Mouse (Mus musculus): ENCODE data around the gene Pan3. TPM values are rescaled to one million over a fixed set of nuclear protein-coding genes. Genes with fewer than 3 reads are reported as not detected.

The Pan3 gene
- 47.7 and 50.3 TPM in 2 replicates for polyA plus RNA-seq (2016; fragmentation: Nextera tagmentation; extraction: Ambion mirVana)

DNA sequence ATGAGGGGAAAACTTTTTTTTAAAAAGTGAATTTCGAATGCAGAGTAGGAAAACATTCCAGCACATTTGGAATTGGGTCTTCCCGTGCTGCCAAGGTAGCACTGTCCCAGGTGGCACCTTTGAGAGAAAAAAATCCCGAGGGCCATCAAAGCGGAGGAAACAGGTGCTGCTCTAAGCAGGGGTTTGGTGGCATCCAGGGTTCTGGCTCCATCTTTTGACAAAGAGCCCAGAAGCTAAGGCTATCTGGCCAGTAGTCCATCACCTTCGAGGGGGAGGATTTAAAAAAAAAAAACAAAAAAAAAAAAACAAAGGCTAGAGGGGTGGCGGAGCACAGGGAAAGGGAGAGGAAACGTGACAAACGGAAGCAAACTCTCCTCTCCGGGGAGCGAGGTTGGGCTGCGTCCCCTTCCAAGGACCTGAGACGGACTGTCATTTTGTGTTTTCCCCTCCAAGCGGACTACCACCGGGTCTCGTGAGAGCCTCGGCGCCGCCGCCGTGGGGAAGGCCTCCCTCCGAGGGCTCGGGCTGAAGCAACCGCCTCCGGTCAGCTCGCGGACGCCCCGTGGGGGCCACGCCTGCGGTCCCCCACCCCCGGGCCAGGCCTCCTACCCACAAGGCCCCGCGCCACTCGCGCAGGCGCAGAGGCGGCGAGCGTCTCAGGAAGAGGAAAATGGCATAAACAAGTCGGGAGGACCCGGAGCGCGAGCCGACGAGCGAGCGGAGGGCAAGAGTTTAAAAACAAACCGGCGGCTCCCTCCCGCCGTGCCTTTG is at the start of gene Pan3:
Gene Pan3, plus strand, starts transcription at position 627 of the 771 bp plus-strand sequence.
- peaks cover 30% of the 10 kb centered on the region for H3K4me1 ChIP-seq (replicated peaks)
- H3K9me3 ChIP-seq, result no peaks in the 10 kb centered on the region
- DNase-seq (ENCODE audit: low spot score), result peak; percentile 94
- WGBS, result under 1% methylated on average over 51 of the region's 51 CpGs
- H3K27me3 ChIP-seq (ENCODE audit: insufficient read depth, poor library complexity, severe bottlenecking), result no peaks in the 10 kb centered on the region
- H3K27ac ChIP-seq, result peak within 1 kb of the TSS; percentile 98
- H3K36me3 ChIP-seq, result peaks cover 9% of the 10 kb centered on the region
- H3K4me3 ChIP-seq, result peak within 1 kb of the TSS; percentile 98

DNA sequence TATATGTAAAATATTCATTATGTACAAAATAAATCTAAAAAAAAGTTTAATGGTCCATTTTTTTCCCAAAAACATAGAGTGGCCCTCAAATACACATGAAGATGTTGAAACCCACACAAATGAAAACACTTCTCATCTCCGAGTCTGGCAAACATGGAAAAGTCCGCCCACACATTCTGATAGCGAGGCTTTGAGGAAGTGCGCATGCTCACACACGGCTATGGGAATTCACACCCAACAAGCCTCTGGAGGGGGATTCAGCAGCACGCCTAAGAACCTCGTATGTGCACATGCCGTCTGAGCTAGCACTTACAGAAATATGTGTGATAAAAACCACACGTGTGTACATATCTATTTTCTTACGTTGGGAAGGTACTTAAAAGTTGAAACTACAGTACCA is 48.6 kb upstream of the Pan3 start:
- H3K27ac ChIP-seq, result no peak overlapping the region
- no peaks in the 10 kb centered on the region for H3K4me1 ChIP-seq (replicated peaks)
- no peaks in the 10 kb centered on the region for H3K36me3 ChIP-seq
- no peaks in the 10 kb centered on the region for H3K9me3 ChIP-seq
- no peak for DNase-seq (ENCODE audit: low spot score)
- H3K4me3 ChIP-seq, result no peak overlapping the region
- 93% methylated on average over 10 of the region's 10 CpGs for WGBS
- no peaks in the 10 kb centered on the region for H3K27me3 ChIP-seq (ENCODE audit: insufficient read depth, poor library complexity, severe bottlenecking)

DNA sequence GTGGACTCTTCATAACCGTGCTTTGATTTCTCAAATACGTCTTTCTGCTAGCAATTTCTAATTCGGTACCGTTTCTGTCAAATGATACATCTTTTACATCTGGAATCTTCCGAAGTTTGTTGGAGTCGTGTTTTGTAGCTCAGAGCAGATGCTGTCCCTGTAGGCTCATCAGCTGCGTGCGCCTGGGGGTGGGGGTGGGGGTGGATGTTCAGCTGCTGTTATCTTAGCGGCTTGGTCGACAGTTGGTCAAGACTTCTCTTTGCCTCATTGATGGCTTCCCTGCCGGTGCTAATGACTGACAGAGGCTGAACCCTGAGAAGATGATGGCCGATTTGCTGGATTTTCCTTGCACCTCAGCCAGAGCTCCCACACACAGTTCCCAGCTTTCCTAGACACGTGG is 43.1 kb upstream of the Pan3 start:
- Histone ChIP-seq H3K36me3 (no peaks in the 10 kb centered on the region), H3K27ac (no peak overlapping the region), H3K9me3 (no peaks in the 10 kb centered on the region), H3K4me3 (no peak overlapping the region), H3K27me3 (ENCODE audit: insufficient read depth, poor library complexity, severe bottlenecking) (no peaks in the 10 kb centered on the region), H3K4me1 (replicated peaks) (no peaks in the 10 kb centered on the region)
- WGBS, result 89% methylated on average over 13 of the region's 13 CpGs
- no peak for DNase-seq (ENCODE audit: low spot score)

DNA sequence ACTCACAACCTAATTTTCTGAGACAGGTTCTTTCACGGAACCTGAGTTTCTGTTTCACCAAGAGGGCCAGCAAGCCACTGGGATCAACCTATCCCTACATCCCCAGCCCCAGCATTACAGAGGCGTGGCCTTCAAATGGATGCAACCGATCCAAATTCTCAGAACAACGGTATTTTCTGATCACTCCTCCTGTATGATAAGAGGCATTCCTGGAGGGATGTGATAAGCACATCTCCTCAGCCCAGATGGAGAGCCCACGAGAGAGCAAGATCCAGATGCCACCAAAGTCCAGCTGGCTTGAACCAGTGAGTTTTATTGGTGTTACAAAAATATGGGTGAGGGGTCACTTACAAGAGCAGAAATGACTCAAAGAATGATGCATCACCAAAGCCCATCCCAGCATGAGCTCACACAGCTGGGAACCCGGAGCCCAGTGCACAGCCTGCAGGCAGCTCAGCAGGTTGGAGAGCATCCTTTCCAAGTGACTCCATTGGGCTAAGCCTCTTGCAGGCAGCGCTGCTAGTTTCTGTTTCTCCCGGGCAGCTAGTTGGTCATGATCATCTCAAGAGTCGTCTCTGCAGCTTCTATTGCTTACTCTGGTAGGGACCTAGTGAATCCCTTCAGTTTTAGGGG is 41.5 kb upstream of the Pan3 start:
- WGBS, result 83% methylated on average over 9 of the region's 9 CpGs
- H3K27me3 ChIP-seq (ENCODE audit: insufficient read depth, poor library complexity, severe bottlenecking), result no peaks in the 10 kb centered on the region

DNA sequence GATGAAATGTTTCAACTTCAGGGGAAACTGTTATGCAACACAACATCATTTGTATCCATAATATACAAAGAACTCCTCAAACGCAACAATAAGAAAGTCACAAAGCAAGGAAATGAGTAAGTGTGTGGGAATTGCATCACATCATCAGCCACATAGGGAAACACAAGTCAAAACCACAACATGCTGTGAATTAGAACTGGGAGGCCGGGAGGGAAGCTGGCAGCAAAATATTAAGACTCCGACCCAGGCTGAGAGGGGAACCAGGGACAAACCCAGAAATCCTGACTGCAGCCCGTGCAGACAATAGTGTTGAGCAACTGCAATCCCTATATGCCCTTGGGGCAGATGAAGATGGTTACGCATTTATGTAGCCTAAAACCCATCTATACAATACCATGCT is 40.9 kb upstream of the Pan3 start:
- 82% methylated on average over 5 of the region's 5 CpGs for WGBS
- Histone ChIP-seq H3K4me3 (no peak overlapping the region), H3K4me1 (replicated peaks) (no peaks in the 10 kb centered on the region), H3K27me3 (ENCODE audit: insufficient read depth, poor library complexity, severe bottlenecking) (no peaks in the 10 kb centered on the region), H3K9me3 (no peaks in the 10 kb centered on the region), H3K27ac (no peak overlapping the region), H3K36me3 (no peaks in the 10 kb centered on the region)
- no peak for DNase-seq (ENCODE audit: low spot score)

More for the DNA sequence above, 41.5 kb upstream of the Pan3 start:
- no peaks in the 10 kb centered on the region for H3K36me3 ChIP-seq
- H3K4me3 ChIP-seq, result no peak overlapping the region
- no peaks in the 10 kb centered on the region for H3K9me3 ChIP-seq
- no peak for DNase-seq (ENCODE audit: low spot score)
- no peak overlapping the region for H3K27ac ChIP-seq
- no peaks in the 10 kb centered on the region for H3K4me1 ChIP-seq (replicated peaks)

DNA sequence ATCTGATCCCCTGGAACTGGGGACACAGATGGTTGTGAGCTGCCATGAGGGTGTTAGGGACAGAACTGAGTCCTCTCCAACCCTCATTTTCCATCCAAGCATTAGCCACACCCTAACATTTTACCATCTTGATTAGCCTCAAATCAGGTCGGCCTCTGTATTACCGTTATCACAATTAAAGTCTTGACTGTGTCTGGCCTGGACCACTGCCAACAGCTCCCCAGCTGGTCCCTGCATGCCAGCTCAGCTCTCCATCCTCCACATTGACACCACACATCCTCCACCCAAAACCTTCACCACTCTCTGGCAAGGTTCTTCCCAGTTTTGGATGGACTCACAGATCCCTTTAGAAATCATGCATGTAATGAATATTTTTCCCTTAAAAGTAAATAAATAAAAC is 39.2 kb upstream of the Pan3 start:
- H3K27ac ChIP-seq, result no peak overlapping the region
- H3K4me3 ChIP-seq, result no peak overlapping the region
- H3K4me1 ChIP-seq (replicated peaks), result no peaks in the 10 kb centered on the region
- no peaks in the 10 kb centered on the region for H3K27me3 ChIP-seq (ENCODE audit: insufficient read depth, poor library complexity, severe bottlenecking)
- no peak for DNase-seq (ENCODE audit: low spot score)
- 90% methylated on average over 2 of the region's 2 CpGs for WGBS
- no peaks in the 10 kb centered on the region for H3K9me3 ChIP-seq
- no peaks in the 10 kb centered on the region for H3K36me3 ChIP-seq

DNA sequence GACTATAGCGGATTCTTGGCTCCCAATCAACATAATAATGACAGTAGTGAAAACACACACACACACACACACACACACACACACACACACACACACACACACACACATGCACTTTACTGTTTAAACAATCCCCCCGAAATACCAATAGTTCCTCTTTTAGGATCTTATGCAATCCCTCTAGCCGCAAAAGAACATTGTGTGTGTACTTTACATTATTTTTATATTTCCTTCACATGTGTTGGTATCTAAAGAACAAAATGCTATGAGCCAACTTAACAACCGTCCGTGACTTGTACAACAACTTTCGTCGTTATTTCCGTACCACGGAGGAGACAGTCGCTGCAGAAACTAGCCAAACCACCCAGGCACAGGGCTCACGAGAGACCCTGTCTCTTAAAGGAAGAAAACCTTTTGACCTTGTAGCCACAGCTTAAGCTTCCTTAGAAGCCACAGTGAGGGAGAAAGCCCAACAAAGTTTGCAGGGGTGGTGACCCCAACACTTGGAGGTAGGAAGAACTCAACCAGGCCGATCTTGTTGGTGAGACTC is 37.2 kb upstream of the Pan3 start:
- peaks cover 12% of the 10 kb centered on the region for H3K27me3 ChIP-seq (ENCODE audit: insufficient read depth, poor library complexity, severe bottlenecking)
- no peak for DNase-seq (ENCODE audit: low spot score)
- no peaks in the 10 kb centered on the region for H3K9me3 ChIP-seq
- H3K4me1 ChIP-seq (replicated peaks), result no peaks in the 10 kb centered on the region
- no peak overlapping the region for H3K27ac ChIP-seq
- no peaks in the 10 kb centered on the region for H3K36me3 ChIP-seq
- whole genome bisulfite sequencing, result 85% methylated on average over 12 of the region's 12 CpGs
- no peak overlapping the region for H3K4me3 ChIP-seq

DNA sequence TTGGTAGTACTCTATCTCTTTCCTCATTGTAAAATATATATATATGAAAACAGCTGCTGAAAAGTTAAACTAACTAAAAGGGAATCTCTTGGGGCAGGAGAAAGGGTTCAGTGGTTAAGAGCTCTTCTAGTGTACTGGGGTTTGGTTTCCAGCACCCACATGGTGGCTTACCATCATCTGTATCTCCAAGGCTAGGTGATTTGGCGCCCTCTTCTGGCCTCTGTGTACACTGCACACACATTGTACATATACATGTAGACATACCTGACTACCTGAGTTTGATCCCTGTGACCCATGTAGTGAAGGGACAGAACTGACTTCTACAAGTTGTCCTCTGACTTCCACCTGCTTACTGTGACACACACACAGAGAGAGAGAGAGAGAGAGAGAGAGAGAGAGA is 34.9 kb upstream of the Pan3 start:
- no peak for DNase-seq (ENCODE audit: low spot score)
- H3K9me3 ChIP-seq, result no peaks in the 10 kb centered on the region
- H3K27me3 ChIP-seq (ENCODE audit: insufficient read depth, poor library complexity, severe bottlenecking), result peaks cover 36% of the 10 kb centered on the region
- H3K36me3 ChIP-seq, result no peaks in the 10 kb centered on the region
- no peak overlapping the region for H3K27ac ChIP-seq
- H3K4me1 ChIP-seq (replicated peaks), result peaks cover 4% of the 10 kb centered on the region
- H3K4me3 ChIP-seq, result no peak overlapping the region
- 16% methylated on average over 1 of the region's 1 CpGs for WGBS

DNA sequence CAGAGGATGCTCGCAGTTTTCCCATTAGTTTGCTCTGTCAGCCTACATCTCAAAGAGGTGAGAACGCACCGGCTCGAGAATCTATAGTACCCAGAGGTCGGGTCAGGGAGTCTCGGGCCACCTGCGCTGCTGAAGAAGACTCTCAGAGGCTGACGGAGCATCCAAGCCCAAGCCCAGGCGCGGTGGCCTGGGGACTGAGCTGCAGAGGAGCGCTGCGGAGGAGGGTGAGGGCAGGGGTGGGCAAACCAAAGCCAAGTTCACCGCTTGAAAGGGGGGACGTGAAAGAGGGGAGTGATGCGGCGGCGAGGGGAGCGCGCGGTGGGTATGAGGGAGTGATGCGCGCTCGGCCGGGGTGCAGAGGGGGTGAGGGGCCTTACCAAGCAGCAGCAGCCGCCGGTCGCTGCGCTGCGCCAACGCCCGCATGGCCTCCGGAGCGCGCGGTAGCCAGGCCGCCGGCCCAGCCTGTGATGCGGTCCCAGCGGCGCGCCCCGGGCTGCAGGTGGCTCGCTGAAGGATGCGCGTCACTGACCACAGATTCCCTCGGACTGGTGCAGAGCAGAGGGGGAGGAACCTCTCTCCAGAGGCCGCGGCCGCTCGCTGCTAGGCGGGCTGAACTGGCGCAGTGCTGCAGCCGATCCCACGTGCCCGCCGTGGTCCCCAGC is 30.0 kb upstream of the Pan3 start, which contains the start of gene Flt3:
Gene Flt3, minus strand, starts transcription at position 647 of the 662 bp plus-strand sequence.
- peak within 1 kb of the TSS; percentile 59 for H3K4me3 ChIP-seq
- WGBS, result under 1% methylated on average over 56 of the region's 56 CpGs
- DNase-seq (ENCODE audit: low spot score), result peak; percentile 56

DNA sequence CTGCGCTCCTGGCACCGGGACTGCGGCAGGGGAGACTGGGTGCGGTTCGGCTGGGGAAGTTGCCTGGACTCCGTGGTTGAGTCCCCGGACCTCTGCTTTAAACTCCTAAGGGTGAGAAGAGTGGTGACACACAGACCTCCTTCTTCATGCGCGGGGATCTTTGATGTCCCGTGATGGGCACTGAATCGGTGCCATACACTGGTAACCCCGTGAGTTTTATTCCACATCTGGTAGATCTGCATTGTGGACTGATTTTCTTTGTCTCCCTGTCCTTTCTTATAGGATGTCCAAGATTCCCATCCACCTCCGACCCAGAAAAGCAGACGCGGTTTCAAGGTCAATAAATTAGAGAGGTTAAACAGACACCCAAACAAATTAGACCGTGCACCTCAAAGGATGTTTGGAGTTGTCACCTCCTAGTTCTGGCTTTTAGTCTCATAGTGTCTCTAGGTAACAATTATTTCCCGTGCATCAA is 29.4 kb upstream of the Pan3 start:
- Histone ChIP-seq H3K27me3 (ENCODE audit: insufficient read depth, poor library complexity, severe bottlenecking) (peaks cover 62% of the 10 kb centered on the region), H3K4me1 (replicated peaks) (peaks cover 16% of the 10 kb centered on the region), H3K27ac (no peak overlapping the region), H3K9me3 (no peaks in the 10 kb centered on the region), H3K4me3 (peak overlapping the region; percentile 59), H3K36me3 (no peaks in the 10 kb centered on the region)
- DNase-seq (ENCODE audit: low spot score), result no peak
- 3% methylated on average over 17 of the region's 17 CpGs for WGBS

More for the DNA sequence above, 30.0 kb upstream of the Pan3 start, which contains the start of gene Flt3:
- H3K27me3 ChIP-seq (ENCODE audit: insufficient read depth, poor library complexity, severe bottlenecking), result peaks cover 62% of the 10 kb centered on the region
- H3K4me1 ChIP-seq (replicated peaks), result peaks cover 16% of the 10 kb centered on the region
- H3K27ac ChIP-seq, result no peak within 1 kb of the TSS
- H3K36me3 ChIP-seq, result no peaks in the 10 kb centered on the region
- H3K9me3 ChIP-seq, result no peaks in the 10 kb centered on the region

DNA sequence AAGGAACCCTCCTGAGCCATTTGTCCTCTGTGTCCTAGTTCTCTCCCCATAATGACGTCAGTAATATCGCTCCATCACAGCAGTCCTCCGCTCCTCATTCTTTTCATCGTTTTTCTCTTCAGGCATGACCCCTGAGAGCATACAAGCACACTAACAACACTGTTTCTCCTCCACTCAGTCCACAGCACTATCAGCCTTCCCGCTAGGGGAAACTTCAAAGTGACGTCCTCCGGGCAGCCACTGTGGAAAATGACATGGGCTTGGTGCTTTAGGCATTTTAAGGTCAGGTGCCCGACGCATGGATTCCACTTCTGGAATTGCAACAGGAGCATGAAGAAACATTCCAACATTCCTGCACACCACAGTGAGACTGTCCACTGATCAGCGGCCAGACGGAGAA is 28.9 kb upstream of the Pan3 start:
- H3K27ac ChIP-seq, result no peak overlapping the region
- H3K4me3 ChIP-seq, result 0 out of 2 replicates have a peak overlapping the region, but pooled peaks have one; percentile 59
- peaks cover 62% of the 10 kb centered on the region for H3K27me3 ChIP-seq (ENCODE audit: insufficient read depth, poor library complexity, severe bottlenecking)
- H3K36me3 ChIP-seq, result no peaks in the 10 kb centered on the region
- DNase-seq (ENCODE audit: low spot score), result no peak
- 34% methylated on average over 11 of the region's 11 CpGs for WGBS
- H3K4me1 ChIP-seq (replicated peaks), result peaks cover 16% of the 10 kb centered on the region
- H3K9me3 ChIP-seq, result no peaks in the 10 kb centered on the region

DNA sequence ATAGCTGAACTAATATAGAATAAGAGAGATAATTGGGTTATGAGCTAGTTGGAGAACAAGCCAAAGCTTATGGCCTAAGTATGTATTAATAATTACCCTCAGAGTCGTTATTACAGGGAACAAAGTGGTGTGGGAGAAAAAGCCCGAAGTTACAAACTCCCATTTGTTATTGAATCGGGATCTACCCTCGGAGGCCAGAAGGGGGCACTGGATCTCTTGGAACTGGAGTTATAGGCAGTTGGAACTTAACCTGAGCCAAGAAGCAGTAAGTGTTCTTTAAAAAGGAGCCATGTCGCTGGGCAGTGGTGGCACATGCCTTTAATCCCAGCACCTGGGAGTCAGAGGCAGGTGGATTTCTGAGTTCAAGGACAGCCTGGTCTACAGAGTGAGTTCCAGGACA is 27.5 kb upstream of the Pan3 start:
- no peaks in the 10 kb centered on the region for H3K36me3 ChIP-seq
- H3K4me1 ChIP-seq (replicated peaks), result peaks cover 16% of the 10 kb centered on the region
- no peak overlapping the region for H3K27ac ChIP-seq
- DNase-seq (ENCODE audit: low spot score), result peak; percentile 47
- no peaks in the 10 kb centered on the region for H3K9me3 ChIP-seq
- no peak overlapping the region for H3K4me3 ChIP-seq
- peaks cover 52% of the 10 kb centered on the region for H3K27me3 ChIP-seq (ENCODE audit: insufficient read depth, poor library complexity, severe bottlenecking)
- 24% methylated on average over 5 of the region's 5 CpGs for WGBS

Measured in hindbrain, embryonic 10.5 days (tissue).